11 mouse cellular contexts compared by ENCODE assay signal in genomic region chr11:97589216-97589615, GRCm38 (mm10). TPM values are rescaled to one million over a fixed set of nuclear protein-coding genes. Genes with fewer than 3 reads are reported as not detected.
DNase-seq lines count a peak whose midpoint lies in the region; ATAC-seq and TF ChIP-seq lines count a peak whose summit lies in the region.
"Had no signal": no experiment of that assay in that cellular context is flagged by ENCODE, and none has a peak within 500 bp of the region (broad histone marks: within the 10 kb centered on the region; RNA-seq: fewer than 3 reads in every experiment).

No protein-coding gene starts in this region.

- 0 out of 2 replicates have a peak overlapping the region, but pooled peaks have one; percentile 6 for H3K9ac ChIP-seq in heart, embryonic 11.5 days (ENCODE audit: low read depth, low read length)
- 0 out of 2 replicates have a peak overlapping the region, but pooled peaks have one; percentile 12 for H3K9ac ChIP-seq in ES-Bruce4 (ENCODE audit: low read depth, poor library complexity, severe bottlenecking)
- H3K9ac ChIP-seq: liver, embryonic 15.5 days had no signal

- H3K27ac ChIP-seq in heart, embryonic 11.5 days (ENCODE audit: low read depth, low read length), result no peak overlapping the region
- no peak overlapping the region for H3K27ac ChIP-seq in ES-Bruce4 (ENCODE audit: insufficient read depth, low read length)
- H3K27ac ChIP-seq: heart, adult 2 months; layer of hippocampus, adult 2 months; liver, embryonic 15.5 days had no signal

- intact Hi-C loops in heart, postnatal 25 days (cut with DNase I), result no loop called here

- H3K36me3 ChIP-seq in heart, embryonic 11.5 days (ENCODE audit: control insufficient read depth, insufficient read depth, low read length), result no peaks in the 10 kb centered on the region
- no peaks in the 10 kb centered on the region for H3K36me3 ChIP-seq in ES-Bruce4 (ENCODE audit: control insufficient read depth, insufficient read depth, low read length, poor library complexity, severe bottlenecking)
- H3K36me3 ChIP-seq: liver, embryonic 15.5 days had no signal

- 6% methylated on average over 10 of the region's 10 CpGs for whole genome bisulfite sequencing in heart, embryonic 11.5 days (ENCODE audit: insufficient replicate concordance)
- 38% methylated on average over 10 of the region's 10 CpGs for WGBS in lung, adult 2 months

- no peaks in the 10 kb centered on the region for H3K9me3 ChIP-seq in heart, embryonic 11.5 days (replicated peaks; ENCODE audit: control insufficient read depth, low read length)
- no peaks in the 10 kb centered on the region; the same call in 1 of the 2 replicates for H3K9me3 ChIP-seq in ES-Bruce4 (replicated peaks; ENCODE audit: control insufficient read depth, insufficient read depth, low read length, poor library complexity, severe bottlenecking)
- H3K9me3 ChIP-seq: liver, embryonic 15.5 days had no signal

- TF ChIP-seq CTCF in ES-Bruce4 (IDR thresholded peaks at IDR 0.05; ENCODE audit: low read depth, low read length), result no peak
- no peak for TF ChIP-seq CTCF in lung, adult 2 months (IDR thresholded peaks at IDR 0.05; ENCODE audit: insufficient read depth, low read length)

- ATAC-seq in heart, embryonic 11.5 days (replicated peaks; ENCODE audit: insufficient number of reproducible peaks, low FRiP score, low TSS enrichment), result no peak

- TF ChIP-seq EP300 in ES-Bruce4 (IDR thresholded peaks at IDR 0.05; ENCODE audit: insufficient read depth, low read depth, low read length), result no peak

- H3K4me3 ChIP-seq in heart, embryonic 11.5 days (ENCODE audit: low read depth, low read length), result no peak overlapping the region
- H3K4me3 ChIP-seq in ES-Bruce4 (ENCODE audit: low read depth, low read length), result no peak overlapping the region
- H3K4me3 ChIP-seq in lung, adult 2 months (replicated peaks; ENCODE audit: extremely low read depth, low read depth, low read length), result no peak overlapping the region
- H3K4me3 ChIP-seq: heart, adult 2 months; layer of hippocampus, adult 2 months; liver, embryonic 15.5 days had no signal

- no peak overlapping the region; the same call in 1 of the 2 replicates for H3K4me2 ChIP-seq in heart, embryonic 11.5 days
- H3K4me2 ChIP-seq: liver, embryonic 15.5 days had no signal

- TF ChIP-seq POLR2A in ES-Bruce4 (IDR thresholded peaks at IDR 0.05; ENCODE audit: insufficient read depth, low read length), result no peak
- TF ChIP-seq POLR2A in lung, adult 2 months (IDR thresholded peaks at IDR 0.05; ENCODE audit: borderline replicate concordance, extremely low read depth, low read depth, low read length), result no peak; the same call in 1 of the 2 replicates

- DNase-seq in heart, postnatal 25 days (ENCODE audit: low spot score), result no peak
- DNase-seq in embryo, embryonic 10 days (ENCODE audit: low spot score), result peak; percentile 60
- DNase-seq in lung, adult 2 months, result peak; percentile 40
- no peak for DNase-seq in thymus, postnatal 14 days
- DNase-seq in urinary bladder, postnatal 14 days (ENCODE audit: low spot score), result no peak
- no peak for DNase-seq in kidney, adult 9 months
- DNase-seq: heart, adult 2 months had no signal

- 0 out of 2 replicates have a peak, but pooled peaks cover 4% of the 10 kb centered on the region for H3K27me3 ChIP-seq in heart, embryonic 11.5 days (ENCODE audit: control insufficient read depth, insufficient read depth, low read length)
- H3K27me3 ChIP-seq in ES-Bruce4 (ENCODE audit: control insufficient read depth, insufficient read depth, low read length, poor library complexity, severe bottlenecking), result no peaks in the 10 kb centered on the region

- peaks cover 10% of the 10 kb centered on the region; the same call in 1 of the 2 replicates for H3K4me1 ChIP-seq in heart, embryonic 11.5 days (ENCODE audit: control insufficient read depth, insufficient read depth, low read length)
- H3K4me1 ChIP-seq in ES-Bruce4 (ENCODE audit: control insufficient read depth, insufficient read depth, low read length), result no peaks in the 10 kb centered on the region
- H3K4me1 ChIP-seq in lung, adult 2 months (ENCODE audit: control insufficient read depth, insufficient read depth, low read length), result no peaks in the 10 kb centered on the region

RNA-seq across cellular contexts. Expression of gene Srcin1, which starts 13.2 kb away (rescaled TPM):
- 0.06 and 0.23 TPM in 2 replicates for polyA plus RNA-seq in heart, embryonic 11.5 days (2014; fragmentation: Nextera tagmentation; extraction: Ambion mirVana)
- under 1 TPM; 0.20 to 0.47 TPM for total RNA-seq in heart, postnatal 25 days (2021)
- polyA plus RNA-seq in ES-Bruce4 (2011; ENCODE audit: insufficient read depth, insufficient read length, low read depth, missing spikeins), result 7.7 and 8.3 TPM in 2 replicates
- 6.4 and 7.0 TPM in 2 replicates for polyA plus RNA-seq in lung, adult 2 months (2012; rRNA removed)
- polyA plus RNA-seq: liver, embryonic 15.5 days had no signal

RNA-seq across cellular contexts. Expression of gene Epop, which starts 40.3 kb away (rescaled TPM):
- polyA plus RNA-seq in heart, embryonic 11.5 days (2014; fragmentation: Nextera tagmentation; extraction: Ambion mirVana), result 1.4 and 1.5 TPM in 2 replicates
- 1 to 10 TPM in 1 of 2 experiments, under 1 TPM in 1; 0.94 to 1.5 TPM for total RNA-seq in heart, postnatal 25 days (2021)
- polyA plus RNA-seq in ES-Bruce4 (2011; ENCODE audit: insufficient read depth, insufficient read length, low read depth, missing spikeins), result 39.3 and 44.1 TPM in 2 replicates
- 6.4 and 12.3 TPM in 2 replicates for polyA plus RNA-seq in lung, adult 2 months (2012; rRNA removed)

Comparison
In these comparisons a context has a peak if more than half of its experiments do, and no peak if none do; other contexts are left out.
1. DNase-seq: peak in embryo, embryonic 10 days (single experiment) and lung, adult 2 months (single experiment); none in heart, postnatal 25 days (single experiment), thymus, postnatal 14 days (single experiment), urinary bladder, postnatal 14 days (single experiment) and kidney, adult 9 months (single experiment).